Mouse (Mus musculus): ENCODE results near the gene Prmt6. TPM values are rescaled to one million over a fixed set of nuclear protein-coding genes. Genes with fewer than 3 reads are reported as not detected.

Gene Prmt6
- polyA plus RNA-seq, 1 experiment from 2014 or later = 21.7 TPM

Other genes starting within 250 kb of the Prmt6 start
- 20.5 and 21.8 TPM in 2 replicates for gene Ntng1, start 107.0 kb downstream of the Prmt6 start, polyA plus RNA-seq (2015; fragmentation: Nextera tagmentation; extraction: Ambion mirVana)